Mouse (Mus musculus) frontal cortex, postnatal 25 days (tissue): ENCODE measurements around the gene Thap4.
"Not testable (repeated sequence)": the region's sequence is repeated elsewhere in the genome, so short reads cannot be mapped to it uniquely, and the experiment has no call there.

Experiments
- DNase-seq, 2 experiments: peaks; one replicate each; pipeline ENCODE4 v3.0.0; 2022; ENCODE audit warnings: low spot score in 2 of 2

Thap4 gene

GRCm38 (mm10) chr1:93691786-93692357 is 62.8 kb downstream of the Thap4 start:
- DNase-seq: no peak

- no peak for DNase-seq
Observed at GRCm38 (mm10) chr1:93691106-93691505, 63.6 kb downstream of the Thap4 start.

- no peak for DNase-seq
Observed at GRCm38 (mm10) chr1:93689901-93690496, 64.7 kb downstream of the Thap4 start.

GRCm38 (mm10) chr1:93688154-93688553 is 66.5 kb downstream of the Thap4 start:
- no peak for DNase-seq

GRCm38 (mm10) chr1:93686961-93687320 is 67.7 kb downstream of the Thap4 start:
- DNase-seq: no peak

GRCm38 (mm10) chr1:93686245-93686960 is 68.3 kb downstream of the Thap4 start:
- peak; percentile 36 to 38 for DNase-seq

GRCm38 (mm10) chr1:93685401-93686244 is 69.0 kb downstream of the Thap4 start, which contains the start of gene Bok:
Gene Bok (plus strand): TSS chr1:93685660.
- peak in 1 of 2 experiments; percentile 37 for DNase-seq

- no peak for DNase-seq
Observed at GRCm38 (mm10) chr1:93679889-93680568, 74.6 kb downstream of the Thap4 start.

GRCm38 (mm10) chr1:93678386-93678785 is 76.3 kb downstream of the Thap4 start:
- DNase-seq: no peak

- DNase-seq: no peak
Observed at GRCm38 (mm10) chr1:93672682-93673081, 82.0 kb downstream of the Thap4 start.

- DNase-seq: no peak
Observed at GRCm38 (mm10) chr1:93669941-93670340, 84.7 kb downstream of the Thap4 start.

- DNase-seq: peak in 1 of 2 experiments; percentile 27
Observed at GRCm38 (mm10) chr1:93668791-93669548, 85.7 kb downstream of the Thap4 start.

GRCm38 (mm10) chr1:93667760-93668400 is 86.8 kb downstream of the Thap4 start:
- DNase-seq: no peak

GRCm38 (mm10) chr1:93658559-93658958 is 96.1 kb downstream of the Thap4 start, which contains the start of gene Stk25:
Gene Stk25 (minus strand): TSS chr1:93658659.
- not testable (repeated sequence) for DNase-seq

GRCm38 (mm10) chr1:93657025-93657360 is 97.7 kb downstream of the Thap4 start:
- no peak for DNase-seq

- DNase-seq: no peak
Observed at GRCm38 (mm10) chr1:93656325-93657024, 98.2 kb downstream of the Thap4 start.

GRCm38 (mm10) chr1:93654798-93655197 is 99.9 kb downstream of the Thap4 start:
- DNase-seq: no peak

- no peak for DNase-seq
Observed at GRCm38 (mm10) chr1:93654275-93654674, 100.4 kb downstream of the Thap4 start.
